Mouse (Mus musculus) thymus, postnatal 36 days (tissue): Measurements from ENCODE around the gene Fkbp15.

Experiments used
- DNase-seq, 2 experiments: peaks; one replicate each; pipeline ENCODE4 v3.0.0; 2022; ENCODE audit warnings: mixed read lengths in 2 of 2

Fkbp15 gene

DNA sequence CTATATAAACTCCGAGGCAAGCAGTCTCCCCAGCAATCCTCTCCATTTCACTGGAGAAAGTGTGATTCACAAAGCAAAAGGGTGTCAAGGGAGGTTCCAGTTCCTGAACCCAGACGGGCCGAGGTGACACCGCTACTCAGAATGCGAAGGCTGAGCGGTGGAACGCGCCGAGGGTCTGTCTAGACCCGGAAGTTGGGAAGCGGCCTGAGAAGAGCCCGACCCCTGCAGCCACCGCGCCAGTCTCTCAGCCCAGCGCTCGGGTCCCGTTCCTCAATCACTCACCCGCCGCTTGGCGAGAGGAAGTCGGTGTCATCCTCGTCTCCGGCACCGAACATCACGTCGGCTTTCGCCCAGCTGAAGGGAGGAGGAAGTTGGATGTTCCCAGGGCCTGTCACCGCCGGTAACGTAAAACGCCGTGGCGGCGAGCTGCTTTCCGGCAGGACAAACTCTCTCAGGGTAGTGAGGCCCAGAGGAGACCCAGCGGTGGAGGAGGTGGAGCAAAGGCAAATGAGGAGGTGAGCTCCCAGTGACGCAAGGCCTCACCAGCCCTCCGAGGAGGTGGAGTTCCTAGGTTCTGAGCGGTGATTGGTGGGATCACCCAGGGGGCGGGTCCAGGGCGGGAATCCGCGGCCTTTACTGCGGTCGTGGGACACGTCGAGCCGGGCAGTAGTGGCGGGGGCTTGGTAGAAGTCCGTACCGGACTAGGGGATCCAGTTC lies at the start of gene Fkbp15, which contains the start of gene Slc31a1:
Gene Fkbp15, minus strand, starts transcription at position 461 of the 717 bp plus-strand sequence.
Gene Slc31a1, plus strand, starts transcription at position 640 of the 717 bp plus-strand sequence.
- peak; percentile 93 to 96 for DNase-seq

DNA sequence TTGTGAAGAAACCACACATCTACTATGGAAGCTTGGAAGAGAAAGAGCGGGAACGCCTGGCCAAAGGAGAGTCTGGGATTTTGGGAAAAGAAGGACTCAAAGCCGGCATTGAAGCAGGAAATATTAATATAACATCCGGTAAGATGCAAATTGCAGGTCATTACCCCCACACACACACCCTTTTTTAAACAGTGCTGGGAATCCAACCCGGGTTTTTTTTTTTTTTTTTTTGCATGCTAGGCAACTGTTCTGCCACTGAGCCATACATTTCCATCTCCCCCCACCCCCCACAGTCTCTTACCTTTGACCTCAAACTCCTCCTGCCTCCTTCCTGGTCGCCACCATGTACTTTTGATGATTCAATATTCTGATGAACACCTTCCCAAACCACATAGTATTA lies 49.3 kb upstream of the Fkbp15 start:
- no peak for DNase-seq

DNA sequence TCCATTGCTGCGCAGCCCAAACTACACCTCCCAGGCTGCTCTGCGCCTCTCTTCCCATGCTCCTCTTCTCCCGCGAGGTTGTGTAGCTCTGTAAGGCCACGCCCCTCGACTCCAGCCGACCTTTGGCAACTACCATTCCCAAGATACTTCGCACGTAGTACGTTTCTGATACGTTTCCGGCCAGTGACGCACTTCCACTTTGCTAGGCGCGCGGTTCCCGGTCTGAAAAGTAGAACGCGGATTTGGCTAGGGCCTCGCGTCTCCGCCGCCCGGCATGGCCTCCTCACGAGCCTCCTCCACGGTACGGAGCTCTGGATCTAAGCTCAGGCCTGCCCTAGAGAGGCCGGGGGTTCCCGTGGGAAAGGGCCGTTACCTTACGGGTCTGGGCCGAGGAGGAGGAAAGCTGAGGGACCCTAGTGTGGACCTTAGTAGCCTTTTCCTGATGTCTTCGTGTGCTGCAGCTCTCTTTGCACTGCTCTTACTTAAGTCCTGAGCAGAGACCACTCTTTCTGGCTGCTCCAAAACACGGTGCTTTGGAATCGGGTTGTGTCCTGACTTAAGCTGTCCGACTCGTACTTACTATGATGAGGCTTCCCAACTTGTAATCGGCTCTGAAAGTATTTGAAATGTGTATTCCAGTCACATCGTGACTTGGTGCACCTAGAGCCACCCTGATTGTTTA lies 48.4 kb upstream of the Fkbp15 start, which contains the start of the genes Cdc26 and Prpf4:
Gene Cdc26, minus strand, starts transcription at position 42 of the 682 bp plus-strand sequence.
Gene Prpf4, plus strand, starts transcription at position 197 of the 682 bp plus-strand sequence.
- peak; percentile 94 to 98 for DNase-seq

DNA sequence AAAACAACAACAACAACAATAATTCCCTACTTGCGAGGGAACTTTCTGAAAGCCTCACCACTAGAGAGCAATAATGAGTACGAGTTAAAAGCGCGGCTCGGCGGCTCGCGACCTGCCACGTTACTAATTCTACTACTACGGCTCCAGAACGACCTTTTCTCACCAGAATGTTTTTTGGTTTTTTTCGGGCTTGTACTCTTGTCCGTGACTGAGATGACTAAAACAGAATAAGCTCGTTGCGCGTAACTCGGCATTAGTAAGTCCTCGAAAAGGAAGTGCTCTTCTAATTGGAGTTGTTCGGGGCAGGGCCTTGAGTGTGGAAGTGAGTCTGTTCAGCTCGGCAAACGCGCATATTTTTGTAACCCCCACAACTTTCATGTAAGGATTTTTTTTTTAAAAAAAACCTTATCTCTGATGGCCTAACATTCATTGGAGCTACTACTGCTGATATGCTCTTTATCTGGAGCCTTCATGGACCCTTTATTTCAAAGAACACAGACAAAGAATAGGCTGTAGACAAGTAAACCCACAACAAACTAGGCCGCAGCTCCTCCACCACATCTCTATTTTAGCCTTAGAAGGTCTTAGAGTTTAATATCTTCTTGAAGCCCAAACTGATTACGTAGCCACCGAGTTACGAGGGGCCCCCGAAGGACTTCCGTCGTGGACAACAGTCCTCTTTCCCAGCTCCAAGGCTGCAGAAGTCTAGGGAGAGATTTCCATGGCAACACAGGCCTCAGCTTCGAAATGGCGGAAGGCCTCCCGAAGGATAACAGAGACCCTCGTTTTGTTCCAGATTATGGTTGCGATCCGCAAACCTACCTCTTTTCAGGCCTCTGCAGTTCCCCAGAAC lies 47.6 kb upstream of the Fkbp15 start:
- peak; percentile 50 to 56 for DNase-seq

DNA sequence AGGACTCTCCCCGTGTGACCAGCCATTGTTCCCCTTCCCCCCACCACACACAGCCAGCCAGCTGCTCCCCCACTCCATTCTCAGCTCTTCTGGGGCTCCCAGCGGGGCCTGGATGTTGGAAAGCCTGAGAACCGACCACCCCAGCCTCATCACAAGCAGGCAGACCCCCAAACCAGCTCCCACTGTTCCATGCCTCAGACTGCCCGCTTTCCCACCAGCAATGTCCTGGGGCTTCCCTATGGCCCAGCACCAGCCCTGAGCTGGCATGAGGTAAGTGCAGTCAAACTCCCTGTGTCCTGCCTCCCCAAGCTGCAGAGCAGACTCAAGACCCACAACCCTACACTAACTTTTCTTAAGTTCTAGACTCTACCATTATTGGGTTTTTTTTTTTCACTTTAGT lies 45.8 kb upstream of the Fkbp15 start:
- DNase-seq, result peak in 1 of 2 experiments; percentile 14

DNA sequence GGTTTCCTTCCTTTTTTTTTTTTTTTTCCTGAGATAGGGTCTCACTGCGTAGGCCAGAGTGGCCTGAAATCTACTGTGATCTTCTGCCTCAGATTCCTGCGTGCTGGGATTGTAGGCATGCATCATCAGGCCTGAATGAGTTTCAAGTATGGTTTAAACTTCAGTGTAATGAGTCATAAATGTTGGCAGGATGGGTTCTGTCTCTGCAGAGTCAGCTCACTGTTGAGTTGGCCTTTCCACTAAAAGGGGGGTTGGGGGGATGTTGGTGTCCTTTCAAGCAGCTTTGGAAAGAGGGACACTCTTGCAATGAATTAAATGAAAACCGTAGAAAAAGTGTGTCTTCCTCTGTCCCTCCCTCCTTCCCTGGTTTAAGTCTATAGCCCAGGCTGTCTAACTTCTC lies 38.6 kb upstream of the Fkbp15 start:
- DNase-seq, result no peak

DNA sequence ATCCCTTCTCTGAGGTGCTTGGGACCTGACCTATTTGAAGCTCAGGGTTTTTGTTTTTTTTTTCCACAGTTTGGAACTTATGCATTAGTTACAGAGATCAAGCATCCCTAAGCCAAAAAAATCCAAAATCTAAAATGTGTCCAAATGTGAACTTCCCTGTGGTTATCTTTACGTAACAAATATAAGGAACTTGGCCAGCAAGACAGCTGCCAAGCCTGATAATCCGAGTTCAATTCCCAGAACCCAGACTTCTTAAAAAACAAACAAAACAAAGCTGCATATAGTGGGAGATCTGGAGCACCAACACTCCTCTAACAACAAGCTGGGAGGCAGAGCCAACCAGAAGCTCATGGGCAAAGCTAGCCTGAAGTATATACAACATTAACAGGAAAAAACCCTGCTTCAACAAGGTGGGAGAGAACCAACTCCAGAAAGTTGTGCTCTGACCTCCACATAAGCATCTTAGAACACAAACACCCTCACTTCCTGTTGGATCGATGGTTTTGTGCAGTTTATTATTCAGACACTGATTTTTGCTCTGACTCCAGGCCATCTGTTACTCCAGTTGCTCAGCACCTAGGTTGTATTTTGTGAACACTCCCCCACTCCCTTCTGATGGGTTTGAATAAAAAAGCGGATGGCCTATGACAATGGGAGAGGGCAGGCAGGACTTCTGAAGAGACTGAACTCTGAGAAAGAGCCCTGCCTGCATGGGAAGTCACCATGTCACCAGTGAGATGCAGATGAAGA lies 37.4 kb upstream of the Fkbp15 start:
- no peak for DNase-seq

DNA sequence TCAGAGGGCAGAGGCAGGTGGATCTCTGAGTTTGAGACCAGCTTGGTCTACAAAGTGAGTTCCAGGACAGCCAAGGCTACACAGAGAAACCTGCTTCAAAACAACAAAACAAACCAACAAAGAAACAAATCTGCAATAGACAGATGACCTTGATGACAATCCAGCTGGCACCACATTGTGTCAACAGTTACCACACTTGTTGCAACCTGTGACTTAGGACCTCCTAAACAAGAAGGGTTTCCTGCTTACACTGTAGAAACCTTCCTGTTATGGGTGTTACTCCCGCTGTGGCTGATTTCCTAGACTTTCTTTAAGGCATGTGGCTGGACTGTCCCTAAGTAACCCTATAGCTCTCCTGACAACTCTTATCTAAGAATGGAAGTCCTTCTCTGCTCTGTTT lies 35.5 kb upstream of the Fkbp15 start:
- no peak for DNase-seq

DNA sequence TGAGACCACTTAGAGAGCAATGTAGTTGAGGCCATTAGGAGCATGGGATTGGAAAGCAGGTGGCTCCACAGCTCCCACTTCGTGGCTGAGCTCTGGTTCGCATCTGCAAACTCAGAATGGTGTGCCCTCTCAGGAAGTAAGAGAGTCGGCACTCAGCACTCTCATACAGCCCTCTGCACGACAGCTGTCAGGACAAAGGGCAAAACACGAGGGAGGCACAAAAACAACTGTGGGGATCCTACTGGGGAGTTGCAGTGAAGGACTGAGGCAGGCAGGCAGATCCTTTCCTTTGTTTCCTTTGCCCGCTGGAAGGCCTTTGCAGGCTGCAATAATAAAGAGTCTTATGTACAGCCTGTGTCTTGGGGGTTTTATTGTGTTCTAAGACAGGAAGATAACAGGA lies 33.1 kb upstream of the Fkbp15 start:
- no peak for DNase-seq

DNA sequence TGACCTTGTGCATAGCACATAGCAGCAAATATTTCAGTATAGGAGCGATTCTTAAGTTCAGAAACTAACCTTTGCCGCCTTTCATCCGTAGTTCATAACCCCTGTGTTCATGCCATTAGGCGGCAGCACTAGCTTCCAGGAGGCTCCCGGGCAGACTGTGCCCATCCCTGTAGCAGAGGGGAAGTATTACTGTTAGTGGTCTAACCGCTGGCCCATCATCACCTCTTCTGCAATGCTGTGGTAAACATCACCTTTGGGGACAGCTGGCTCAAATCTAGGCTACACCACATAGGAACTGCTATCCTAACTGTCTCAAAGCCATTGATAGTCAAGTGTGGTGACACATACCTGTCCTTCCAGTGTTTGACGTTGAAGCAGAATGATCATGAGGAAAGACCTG lies 31.5 kb upstream of the Fkbp15 start:
- no peak for DNase-seq

DNA sequence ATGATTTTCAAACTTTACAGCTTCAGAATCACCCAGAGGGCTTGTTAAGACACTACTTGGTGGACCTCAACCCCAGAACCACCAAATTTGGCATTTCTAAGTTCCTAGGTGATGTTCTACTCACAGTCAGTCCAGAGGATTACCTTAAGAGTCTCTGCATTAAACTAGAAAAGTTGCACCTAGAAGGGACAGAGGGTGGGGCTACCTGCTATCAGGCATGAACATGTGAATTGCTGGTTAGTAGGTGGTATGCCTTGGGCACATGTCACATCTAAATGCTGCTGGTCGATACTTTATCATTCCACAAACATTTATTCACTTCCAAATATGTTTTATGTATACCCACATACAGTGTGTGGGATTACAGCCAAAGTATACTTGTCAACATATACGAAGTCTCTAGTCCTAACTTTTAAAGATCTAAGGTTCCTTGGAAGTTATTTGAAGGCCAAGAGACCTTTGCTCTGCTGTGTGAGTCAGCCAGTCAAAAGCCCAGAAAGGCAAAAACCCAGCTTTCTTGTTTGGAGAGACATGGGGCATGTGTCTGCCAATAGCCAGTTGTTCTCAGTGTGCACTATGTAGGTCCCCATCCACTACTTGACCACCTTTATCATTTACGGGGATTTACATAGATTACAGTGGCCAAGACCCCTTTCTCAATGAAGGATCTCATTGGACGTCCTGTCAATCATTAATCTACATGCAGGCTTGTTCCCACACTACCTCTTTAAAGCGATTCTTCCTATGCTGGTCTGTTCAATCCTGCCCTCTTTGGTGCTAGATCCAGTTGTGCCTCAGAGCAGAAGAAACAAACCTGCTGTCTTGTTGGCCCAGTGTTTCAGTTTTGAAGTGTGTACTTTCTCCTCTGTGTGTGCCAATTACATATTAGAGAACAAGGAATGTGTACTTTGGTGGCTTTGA lies 29.5 kb upstream of the Fkbp15 start:
- DNase-seq, result no peak

DNA sequence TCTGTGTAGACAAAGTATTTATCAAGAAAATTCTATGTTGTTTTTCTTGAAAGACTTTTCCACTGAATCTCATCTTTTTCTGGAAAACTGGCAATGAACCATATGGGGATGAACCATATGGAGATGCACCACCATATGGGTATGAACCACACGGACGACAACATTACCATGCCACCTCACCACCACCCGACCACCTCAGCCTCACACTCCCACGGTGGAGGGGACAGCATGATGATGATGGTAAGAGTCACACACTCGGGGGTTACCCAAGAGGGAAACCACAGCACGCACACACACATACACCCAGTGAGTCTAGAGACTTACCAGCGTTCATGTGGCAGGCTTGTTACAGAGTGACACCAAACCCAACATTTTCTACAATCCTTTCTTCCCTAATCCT lies 25.1 kb upstream of the Fkbp15 start:
- no peak for DNase-seq

DNA sequence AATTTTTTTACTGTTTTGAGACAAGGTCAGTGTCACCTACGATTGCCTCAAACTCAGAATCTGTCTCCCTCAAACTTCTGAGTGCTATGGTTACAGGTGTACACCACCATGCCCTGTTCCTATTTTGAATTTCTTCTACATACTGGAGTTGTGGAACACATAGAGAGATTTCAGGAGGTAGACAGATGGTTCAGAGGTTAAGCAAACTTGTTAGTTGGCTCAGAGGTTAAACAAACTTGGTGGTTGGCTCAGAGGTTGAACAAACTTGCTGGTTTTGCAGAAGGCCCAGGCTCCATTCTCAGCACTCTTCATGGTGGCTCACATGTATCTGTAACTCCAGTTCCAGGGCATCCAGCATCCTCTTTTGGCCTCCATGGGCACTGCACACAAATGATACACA lies 23.8 kb upstream of the Fkbp15 start:
- no peak for DNase-seq

DNA sequence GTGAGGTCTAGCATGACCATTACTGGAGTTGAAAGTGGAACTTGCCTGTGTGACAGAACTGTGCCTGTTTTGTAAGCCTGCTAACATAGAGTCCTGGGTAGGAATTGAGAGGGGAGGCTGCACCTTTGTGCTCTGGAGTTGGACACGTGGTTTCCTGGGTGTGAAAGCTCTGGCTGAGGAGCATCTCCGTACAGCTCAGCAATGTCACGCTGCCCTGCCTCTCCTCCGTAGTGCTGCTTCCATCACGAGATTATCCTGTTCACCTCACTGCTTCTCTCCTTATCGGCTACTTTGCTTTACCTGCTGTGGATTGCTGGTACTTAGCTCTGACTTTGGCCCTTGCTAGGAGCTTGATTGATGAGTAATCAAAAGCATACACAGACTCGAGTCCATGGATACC lies 23.4 kb upstream of the Fkbp15 start:
- DNase-seq, result no peak

DNA sequence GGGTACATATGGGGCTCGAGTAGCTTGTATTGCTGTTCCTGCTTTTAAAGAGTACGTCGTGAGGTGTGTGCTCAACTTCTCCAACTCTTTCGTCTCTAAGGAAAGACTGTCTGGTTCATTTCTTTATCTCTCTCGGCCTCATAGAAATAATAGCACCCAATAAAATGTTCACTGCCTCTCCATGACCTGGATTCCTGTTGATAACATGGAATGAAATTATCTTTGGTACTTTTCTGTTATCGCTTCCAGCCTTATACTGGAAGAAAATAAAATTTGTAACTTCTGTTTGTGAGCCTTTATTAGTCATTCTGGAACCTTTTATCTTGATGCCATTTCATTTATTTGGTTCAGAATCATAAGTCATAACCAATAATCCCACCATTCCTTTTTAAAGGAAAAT lies 22.9 kb upstream of the Fkbp15 start:
- DNase-seq, result no peak

DNA sequence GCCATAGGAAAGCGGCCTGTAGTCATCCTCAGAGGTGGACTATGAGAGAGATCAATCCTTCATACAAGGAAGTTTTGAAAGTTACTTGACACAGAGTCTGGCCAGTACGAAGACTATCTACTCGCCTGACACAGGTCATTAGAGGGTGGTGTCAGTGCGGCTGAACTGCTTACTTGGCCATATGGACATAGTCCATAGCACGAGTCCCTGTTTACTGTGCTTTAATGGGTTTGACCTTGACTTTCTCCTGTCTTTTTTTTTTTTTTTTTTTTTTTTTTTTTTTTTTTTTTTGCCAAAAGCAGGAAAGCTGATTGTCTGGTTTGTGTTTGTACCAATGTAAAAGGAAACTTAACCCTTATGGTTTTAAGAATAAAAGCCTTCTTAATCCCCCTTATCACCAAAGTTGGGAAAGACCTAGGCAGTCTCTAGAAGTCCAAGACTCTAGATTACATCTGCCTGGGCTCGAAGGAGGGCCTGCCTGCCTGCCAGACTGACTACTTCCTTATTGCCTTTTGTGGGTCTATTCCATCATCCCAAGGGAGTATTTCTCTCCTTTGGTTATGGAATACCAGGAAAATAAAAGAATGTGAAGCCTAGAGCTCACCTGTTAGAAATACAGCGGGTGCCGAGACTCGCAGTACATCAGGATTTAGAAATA lies 19.5 kb upstream of the Fkbp15 start:
- DNase-seq, result no peak

DNA sequence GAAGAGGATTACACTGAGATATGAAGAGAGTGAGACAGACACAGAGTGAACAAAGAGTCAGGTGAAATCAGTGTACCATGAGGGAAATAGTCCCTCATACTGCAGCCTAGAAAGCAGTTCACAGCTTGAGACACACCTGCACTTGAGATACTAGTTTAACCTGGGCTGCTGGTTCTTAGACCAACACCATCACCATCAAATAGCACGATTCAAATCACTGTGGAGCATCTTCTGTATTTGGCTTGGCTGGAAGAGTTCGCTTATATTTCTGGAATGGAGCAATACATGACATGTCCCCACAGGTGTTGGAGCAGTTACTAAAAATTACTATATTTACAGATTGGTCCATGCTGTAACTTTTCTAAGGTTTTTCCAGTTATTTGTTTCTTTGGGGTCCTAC lies 15.8 kb upstream of the Fkbp15 start:
- no peak for DNase-seq

DNA sequence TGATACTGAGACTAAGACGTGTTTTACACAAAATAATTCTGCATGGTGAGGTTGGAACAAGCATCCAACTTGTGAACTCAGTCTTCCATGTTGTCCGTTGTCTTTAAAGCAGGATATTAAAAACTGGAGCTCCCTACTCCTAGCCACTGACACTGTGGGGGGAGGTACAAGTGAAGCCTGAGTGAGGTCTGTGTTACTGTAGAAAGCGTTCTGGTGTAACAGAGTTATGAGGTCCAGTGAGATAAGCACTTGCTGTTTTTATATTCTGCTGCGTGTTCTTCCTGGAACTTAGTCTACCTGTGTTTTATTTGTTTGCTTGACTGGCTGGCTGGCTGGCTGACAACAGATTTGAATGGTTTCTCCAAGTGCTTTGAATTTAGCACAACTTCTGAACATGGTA lies 14.0 kb upstream of the Fkbp15 start:
- DNase-seq, result no peak

DNA sequence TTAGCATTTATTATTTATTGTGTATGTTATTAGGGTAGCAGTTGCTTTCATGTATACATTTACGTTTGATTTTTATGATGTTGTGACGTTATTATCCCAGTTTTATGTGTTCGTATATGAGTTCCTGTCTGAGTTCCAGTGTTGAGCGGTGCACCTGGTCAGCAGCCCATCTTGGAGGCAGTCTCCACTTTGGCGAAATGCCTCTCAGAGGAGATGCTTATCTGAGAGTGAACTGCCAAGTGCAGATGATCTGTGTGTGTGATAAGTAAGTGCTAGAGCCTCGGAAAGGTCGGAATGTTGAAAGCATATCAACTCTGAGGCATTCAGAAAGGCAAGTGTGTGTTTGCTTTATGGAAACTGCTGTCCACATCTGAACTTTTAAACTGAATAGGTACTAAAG lies 13.3 kb upstream of the Fkbp15 start:
- no peak for DNase-seq

DNA sequence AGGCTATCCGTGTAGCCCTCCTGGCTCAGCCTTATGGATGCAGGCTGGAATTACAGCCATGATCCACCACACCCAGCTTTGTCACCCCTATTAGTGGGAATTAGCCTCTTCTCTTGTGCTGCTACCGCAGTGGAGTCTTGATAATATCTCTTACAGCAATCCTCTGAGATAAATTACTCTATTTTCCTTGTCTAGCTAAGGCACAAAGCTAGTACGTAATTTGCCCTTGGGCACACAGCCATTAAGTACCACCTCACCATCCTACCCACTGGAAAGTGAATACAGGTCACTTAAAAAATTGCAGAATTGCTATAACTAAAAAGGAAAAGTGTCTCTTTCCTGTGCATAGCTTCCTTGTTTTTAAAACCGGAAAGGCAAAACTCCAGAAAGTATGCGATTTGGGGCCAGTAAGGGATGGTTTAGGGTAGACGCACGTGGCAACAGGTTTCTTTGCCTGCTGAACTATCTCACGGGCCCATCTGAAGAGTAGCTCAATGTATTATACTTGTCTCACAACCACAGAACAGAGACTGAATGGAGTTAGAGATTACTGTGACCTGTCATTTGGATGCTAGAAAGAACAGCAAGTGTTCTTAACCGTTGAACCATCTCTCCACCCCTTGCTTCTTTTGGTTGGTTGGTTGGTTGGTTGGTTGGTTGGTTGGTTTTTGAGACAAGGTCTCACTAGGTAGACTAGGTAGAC lies 12.6 kb upstream of the Fkbp15 start:
- no peak for DNase-seq
